Mouse (Mus musculus) hindbrain, embryonic 11.5 days (tissue): ENCODE data around the gene Samd4. TPM values are rescaled to one million over a fixed set of nuclear protein-coding genes. Genes with fewer than 3 reads are reported as not detected.
A peak's percentile ranks its signal among the peaks of the same experiment; 100 is the strongest.

Source experiments
- ATAC-seq: fragments of 200-750 bp; cut with Nextera tagmentation; 2 replicates; pipeline ENCODE4 v1.8.0; 2017; ENCODE audit warnings: mild to moderate bottlenecking, moderate TSS enrichment, moderate library complexity; ENCODE audit not compliant: low FRiP score
- DNase-seq: peaks from one replicate; pipeline ENCODE4 v3.0.0-alpha.2; 2015; ENCODE audit warnings: low spot score
- H3K27ac ChIP-seq: fragments of 300-500 bp; sonication (generic); 2 replicates; pipeline ENCODE4 v1.5.1; 2014; ENCODE audit warnings: mild to moderate bottlenecking, low read depth, low read length
- H3K27me3 ChIP-seq: fragments of 300-500 bp; sonication (generic); 2 replicates; pipeline ENCODE4 v1.6.1; 2014; ENCODE audit warnings: mild to moderate bottlenecking, low read length, moderate library complexity, mixed read lengths; ENCODE audit not compliant: control insufficient read depth, insufficient read depth
- H3K36me3 ChIP-seq: fragments of 300-500 bp; sonication (generic); 2 replicates; pipeline ENCODE4 v1.6.1; 2014; ENCODE audit warnings: mild to moderate bottlenecking, low read length, moderate library complexity, mixed read lengths; ENCODE audit not compliant: control insufficient read depth, insufficient read depth
- H3K4me1 ChIP-seq: fragments of 300-500 bp; sonication (generic); replicated peaks from 2 replicates; pipeline ENCODE4 v1.6.1; 2014; ENCODE audit warnings: low read length, mixed read lengths; ENCODE audit not compliant: control insufficient read depth, insufficient read depth
- H3K4me2 ChIP-seq: fragments of 300-500 bp; sonication (generic); replicated peaks from 2 replicates; pipeline ENCODE4 v1.6.1; 2014; ENCODE audit warnings: mild to moderate bottlenecking, low read depth, low read length
- H3K4me3 ChIP-seq: fragments of 300-500 bp; sonication (generic); 2 replicates; pipeline ENCODE4 v1.5.1; 2014; ENCODE audit warnings: low read depth, low read length
- H3K9ac ChIP-seq: fragments of 300-500 bp; sonication (generic); 2 replicates; pipeline ENCODE4 v1.6.1; 2014; ENCODE audit warnings: low read depth, low read length
- H3K9me3 ChIP-seq: fragments of 300-500 bp; sonication (generic); 2 replicates; pipeline ENCODE4 v1.6.1; 2016; ENCODE audit warnings: low read length; ENCODE audit not compliant: control insufficient read depth
- WGBS: fragments of 180-500 bp; shearing (Covaris S2); extraction: QIAGEN DNeasy Blood & Tissue Kit; methylation state at CpG from one replicate; pipeline ENCODE4 v1.1.7; 2014; 5-methylcytosine and 5-hydroxymethylcytosine counted together
- polyA plus RNA-seq: library from polyadenylated mRNA; unstranded; fragments of >200 nt; fragmentation: Nextera tagmentation; extraction: Ambion mirVana; gene quantifications from 2 replicates; pipeline ENCODE4 v1.2.1, GENCODE M21; 2014

Gene Samd4
- polyA plus RNA-seq, 1 experiment from 2014 or later, result 4.7 TPM

GRCm38 (mm10) chr14:47086743-47087142, 204.1 kb downstream of the Samd4 start:
- Histone ChIP-seq H3K4me3 (peak overlapping the region; percentile 13; the same call in 1 of the 2 replicates), H3K27me3 (no peaks in the 10 kb centered on the region), H3K27ac (no peak overlapping the region), H3K4me2 (peak overlapping the region; percentile 43), H3K4me1 (no peaks in the 10 kb centered on the region), H3K9ac (0 out of 2 replicates have a peak overlapping the region, but pooled peaks have one; percentile 29), H3K9me3 (no peaks in the 10 kb centered on the region), H3K36me3 (no peaks in the 10 kb centered on the region)
- peak; percentile 88 for ATAC-seq
- WGBS, result 3% methylated on average over 16 of the region's 16 CpGs
- peak; percentile 90 for DNase-seq

- Histone ChIP-seq H3K36me3 (no peaks in the 10 kb centered on the region), H3K4me3 (no peak overlapping the region), H3K27ac (no peak overlapping the region), H3K4me1 (no peaks in the 10 kb centered on the region), H3K9me3 (no peaks in the 10 kb centered on the region), H3K9ac (no peak overlapping the region), H3K27me3 (no peaks in the 10 kb centered on the region), H3K4me2 (peak overlapping the region; percentile 43)
- ATAC-seq (peak; percentile 65), DNase-seq (peak; percentile 91)
- WGBS, result 28% methylated on average over 5 of the region's 5 CpGs
These were observed 204.5 kb downstream of the Samd4 start for GRCm38 (mm10) chr14:47087182-47087581.

GRCm38 (mm10) chr14:47087669-47088250, 205.1 kb downstream of the Samd4 start:
- H3K36me3 ChIP-seq, result no peaks in the 10 kb centered on the region
- H3K4me3 ChIP-seq, result no peak overlapping the region
- no peaks in the 10 kb centered on the region for H3K9me3 ChIP-seq
- no peak overlapping the region for H3K27ac ChIP-seq
- no peak overlapping the region for H3K4me2 ChIP-seq
- 85% methylated on average over 12 of the region's 12 CpGs for WGBS
- no peaks in the 10 kb centered on the region for H3K27me3 ChIP-seq
- DNase-seq (no peak), ATAC-seq (no peak)
- no peaks in the 10 kb centered on the region for H3K4me1 ChIP-seq
- H3K9ac ChIP-seq, result no peak overlapping the region

- H3K4me1 ChIP-seq, result no peaks in the 10 kb centered on the region
These were observed 205.7 kb downstream of the Samd4 start for GRCm38 (mm10) chr14:47088339-47088738.

GRCm38 (mm10) chr14:47089153-47089552, 206.5 kb downstream of the Samd4 start:
- no peak overlapping the region for H3K27ac ChIP-seq
- H3K27me3 ChIP-seq, result no peaks in the 10 kb centered on the region
- no peaks in the 10 kb centered on the region for H3K4me1 ChIP-seq
- no peak overlapping the region for H3K4me3 ChIP-seq
- H3K36me3 ChIP-seq, result no peaks in the 10 kb centered on the region
- no peak overlapping the region for H3K9ac ChIP-seq
- no peak for ATAC-seq
- WGBS, result 60% methylated on average over 5 of the region's 6 CpGs
- DNase-seq, result no peak
- no peaks in the 10 kb centered on the region for H3K9me3 ChIP-seq
- no peak overlapping the region for H3K4me2 ChIP-seq

More at GRCm38 (mm10) chr14:47088339-47088738, 205.7 kb downstream of the Samd4 start:
- DNase-seq, result no peak
- no peaks in the 10 kb centered on the region for H3K27me3 ChIP-seq
- no peaks in the 10 kb centered on the region for H3K9me3 ChIP-seq
- WGBS, result 41% methylated on average over 1 of the region's 1 CpGs
- no peaks in the 10 kb centered on the region for H3K36me3 ChIP-seq
- ATAC-seq, result no peak
- no peak overlapping the region for H3K4me3 ChIP-seq
- no peak overlapping the region for H3K9ac ChIP-seq
- no peak overlapping the region for H3K27ac ChIP-seq
- no peak overlapping the region for H3K4me2 ChIP-seq

GRCm38 (mm10) chr14:47091908-47092307, 209.3 kb downstream of the Samd4 start:
- Histone ChIP-seq H3K27me3 (no peaks in the 10 kb centered on the region), H3K4me3 (no peak overlapping the region), H3K9ac (no peak overlapping the region), H3K36me3 (no peaks in the 10 kb centered on the region), H3K27ac (no peak overlapping the region), H3K4me2 (no peak overlapping the region), H3K4me1 (no peaks in the 10 kb centered on the region), H3K9me3 (no peaks in the 10 kb centered on the region)
- no peak for ATAC-seq
- no peak for DNase-seq
- WGBS, result 93% methylated on average over 6 of the region's 6 CpGs

- Histone ChIP-seq H3K4me1 (no peaks in the 10 kb centered on the region), H3K27me3 (no peaks in the 10 kb centered on the region), H3K27ac (no peak overlapping the region), H3K4me3 (no peak overlapping the region), H3K36me3 (no peaks in the 10 kb centered on the region), H3K9ac (no peak overlapping the region), H3K9me3 (no peaks in the 10 kb centered on the region), H3K4me2 (no peak overlapping the region)
- DNase-seq (no peak), ATAC-seq (no peak)
- WGBS, result 76% methylated on average over 16 of the region's 16 CpGs
These were observed 210.7 kb downstream of the Samd4 start for GRCm38 (mm10) chr14:47093355-47093792.

- 91% methylated on average over 3 of the region's 3 CpGs for WGBS
- DNase-seq, result no peak
- no peak overlapping the region for H3K9ac ChIP-seq
- H3K36me3 ChIP-seq, result no peaks in the 10 kb centered on the region
- H3K4me2 ChIP-seq, result no peak overlapping the region
- no peaks in the 10 kb centered on the region for H3K27me3 ChIP-seq
- H3K4me3 ChIP-seq, result no peak overlapping the region
- no peak for ATAC-seq
- H3K9me3 ChIP-seq, result no peaks in the 10 kb centered on the region
- no peak overlapping the region for H3K27ac ChIP-seq
- no peaks in the 10 kb centered on the region for H3K4me1 ChIP-seq
These were observed 212.4 kb downstream of the Samd4 start for GRCm38 (mm10) chr14:47095036-47095435.

GRCm38 (mm10) chr14:47096357-47096756, 213.7 kb downstream of the Samd4 start:
- 92% methylated on average over 5 of the region's 5 CpGs for WGBS
- H3K4me1 ChIP-seq, result no peaks in the 10 kb centered on the region
- H3K4me3 ChIP-seq, result no peak overlapping the region
- no peak overlapping the region for H3K9ac ChIP-seq
- DNase-seq (no peak), ATAC-seq (no peak)
- H3K36me3 ChIP-seq, result no peaks in the 10 kb centered on the region
- no peak overlapping the region for H3K4me2 ChIP-seq
- H3K27me3 ChIP-seq, result no peaks in the 10 kb centered on the region
- H3K27ac ChIP-seq, result no peak overlapping the region
- no peaks in the 10 kb centered on the region for H3K9me3 ChIP-seq
